Mouse (Mus musculus) right cerebral cortex, postnatal 14 days (tissue): ENCODE measurements around the gene Prdm16.
A peak's percentile ranks its signal among the peaks of the same experiment; 100 is the strongest.

Source experiments
- DNase-seq: peaks from one replicate; pipeline ENCODE4 v3.0.0; 2022

Prdm16 gene

DNA sequence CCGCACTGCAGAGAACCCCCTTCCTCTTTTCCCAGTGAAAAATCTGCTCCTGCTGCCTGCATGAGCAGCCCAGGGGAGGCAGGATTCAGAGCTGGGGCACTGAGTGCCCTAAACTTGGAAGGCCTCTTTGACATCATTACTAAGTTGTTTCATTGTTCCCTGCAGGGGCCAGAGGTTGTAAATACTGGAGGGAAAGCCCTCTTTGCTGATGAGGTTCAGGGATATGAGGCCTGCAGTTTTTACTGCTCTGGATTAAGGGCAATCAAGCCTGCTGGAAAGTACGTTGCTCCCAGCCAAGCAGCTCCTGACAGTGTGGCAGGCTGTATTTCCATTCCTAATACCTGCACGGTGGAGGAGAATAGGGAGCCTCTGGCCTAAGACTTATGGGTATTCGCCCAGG lies 221.8 kb downstream of the Prdm16 start:
- DNase-seq: no peak

DNA sequence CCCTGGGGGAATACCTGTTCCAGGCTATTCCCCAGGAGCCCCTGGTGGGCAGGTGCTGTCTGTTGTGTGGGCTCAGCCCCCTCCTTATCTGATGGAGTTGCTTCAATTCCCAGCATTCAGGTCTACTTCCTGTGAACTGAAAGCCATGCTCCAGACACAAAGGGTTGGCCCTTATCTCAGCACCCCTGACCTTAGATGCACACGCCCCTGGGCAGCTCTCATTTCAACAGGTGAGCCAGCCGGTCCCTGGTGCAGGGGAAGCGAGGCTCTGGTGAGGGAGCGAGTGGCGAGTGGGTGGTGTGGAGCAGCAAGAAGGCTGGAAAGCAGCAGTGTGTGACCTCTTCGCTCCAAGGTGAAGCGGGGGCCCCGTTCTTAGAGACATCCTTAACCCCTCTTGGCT lies 226.1 kb downstream of the Prdm16 start:
- DNase-seq: no peak

DNA sequence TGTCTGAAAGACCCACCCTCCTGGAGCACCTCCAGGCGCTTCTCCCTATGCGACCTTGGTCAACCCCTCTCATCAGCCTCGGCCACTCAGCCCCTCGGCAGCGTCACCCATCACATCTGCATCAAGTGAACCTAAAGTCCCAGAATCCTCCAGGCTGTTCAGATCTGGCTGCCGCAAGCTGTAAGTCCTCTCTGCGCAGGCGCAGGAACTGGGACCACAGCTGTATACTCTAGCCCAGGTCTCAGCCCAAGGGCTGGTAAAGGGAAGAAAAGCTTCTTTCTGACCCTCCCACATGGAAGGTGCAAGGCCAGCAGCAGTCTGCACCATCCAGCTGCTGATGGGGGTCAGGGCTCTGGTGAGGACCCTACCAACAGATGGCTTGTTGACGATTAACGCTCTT lies 226.8 kb downstream of the Prdm16 start:
- DNase-seq: peak; percentile 38

GRCm38 (mm10) chr4:154409237-154409721 lies 227.4 kb downstream of the Prdm16 start:
- DNase-seq: no peak

- DNase-seq: no peak
These were observed 233.7 kb downstream of the Prdm16 start for GRCm38 (mm10) chr4:154402948-154403347.

- DNase-seq: no peak
These were observed 234.4 kb downstream of the Prdm16 start for GRCm38 (mm10) chr4:154401982-154402932.

- DNase-seq: no peak
These were observed 235.3 kb downstream of the Prdm16 start for GRCm38 (mm10) chr4:154401379-154401778.

GRCm38 (mm10) chr4:154400256-154401171 lies 236.2 kb downstream of the Prdm16 start:
- no peak for DNase-seq

- DNase-seq: no peak
These were observed 237.0 kb downstream of the Prdm16 start for GRCm38 (mm10) chr4:154399634-154400033.

DNA sequence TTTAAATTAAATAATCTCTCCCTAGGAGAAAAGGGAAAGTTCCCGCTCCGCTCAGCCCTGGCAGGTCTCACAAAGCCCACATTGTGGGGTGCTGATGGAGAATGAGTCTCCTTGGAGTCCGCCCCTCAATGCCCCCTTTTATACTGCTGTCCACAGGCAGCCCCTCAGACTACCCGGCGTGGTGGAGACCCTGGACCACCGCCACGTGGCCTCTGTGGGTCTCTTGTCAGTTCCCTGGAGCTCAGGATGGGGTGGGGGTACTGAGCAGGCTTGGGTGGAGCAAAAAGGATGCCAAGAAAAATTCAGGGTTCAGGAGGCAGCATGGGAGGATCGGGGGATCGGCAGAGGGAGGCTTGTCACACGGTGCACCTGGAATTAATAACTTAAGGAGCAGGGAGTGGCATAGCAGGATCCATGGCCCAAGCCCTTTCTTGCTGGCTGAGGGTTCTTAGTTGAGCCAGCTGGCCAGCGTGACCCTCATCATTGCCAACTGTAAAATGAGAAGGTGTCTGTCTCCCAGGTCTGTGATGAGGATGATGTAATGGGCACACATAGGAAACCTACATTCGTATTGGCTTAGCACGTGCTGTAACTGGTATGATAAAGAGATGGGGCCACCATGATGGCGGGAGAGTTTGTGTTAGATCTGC lies 239.9 kb downstream of the Prdm16 start:
- DNase-seq: no peak

DNA sequence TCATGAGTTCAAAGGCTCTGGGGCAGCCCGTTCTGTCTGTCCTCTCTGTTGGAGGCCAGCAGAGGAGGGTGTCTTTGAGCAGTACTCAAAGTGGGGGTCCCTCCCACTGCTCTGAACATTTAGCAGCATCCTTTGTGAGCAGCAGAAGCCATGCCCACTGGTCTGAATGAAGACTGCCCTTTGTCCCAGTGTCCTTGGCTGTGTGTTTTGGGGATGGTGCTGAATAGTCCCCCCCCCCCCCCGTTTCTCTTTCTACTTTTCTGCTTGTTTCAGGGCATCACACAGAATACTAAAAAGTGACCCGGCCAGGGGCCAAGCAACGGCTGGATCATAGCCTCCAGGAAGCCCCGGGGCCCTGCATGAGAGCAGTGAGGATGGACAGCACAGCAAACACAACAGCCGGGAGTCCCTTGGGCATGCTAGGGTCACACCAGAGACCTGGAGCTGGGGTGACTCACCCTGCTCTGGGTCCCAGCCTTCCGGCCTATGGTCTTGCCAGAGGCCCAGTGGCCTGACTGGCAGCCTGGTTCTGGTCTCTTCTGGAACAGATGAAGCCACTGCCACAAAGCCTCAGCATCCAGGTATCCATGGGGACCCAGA lies 242.4 kb downstream of the Prdm16 start:
- no peak for DNase-seq

DNA sequence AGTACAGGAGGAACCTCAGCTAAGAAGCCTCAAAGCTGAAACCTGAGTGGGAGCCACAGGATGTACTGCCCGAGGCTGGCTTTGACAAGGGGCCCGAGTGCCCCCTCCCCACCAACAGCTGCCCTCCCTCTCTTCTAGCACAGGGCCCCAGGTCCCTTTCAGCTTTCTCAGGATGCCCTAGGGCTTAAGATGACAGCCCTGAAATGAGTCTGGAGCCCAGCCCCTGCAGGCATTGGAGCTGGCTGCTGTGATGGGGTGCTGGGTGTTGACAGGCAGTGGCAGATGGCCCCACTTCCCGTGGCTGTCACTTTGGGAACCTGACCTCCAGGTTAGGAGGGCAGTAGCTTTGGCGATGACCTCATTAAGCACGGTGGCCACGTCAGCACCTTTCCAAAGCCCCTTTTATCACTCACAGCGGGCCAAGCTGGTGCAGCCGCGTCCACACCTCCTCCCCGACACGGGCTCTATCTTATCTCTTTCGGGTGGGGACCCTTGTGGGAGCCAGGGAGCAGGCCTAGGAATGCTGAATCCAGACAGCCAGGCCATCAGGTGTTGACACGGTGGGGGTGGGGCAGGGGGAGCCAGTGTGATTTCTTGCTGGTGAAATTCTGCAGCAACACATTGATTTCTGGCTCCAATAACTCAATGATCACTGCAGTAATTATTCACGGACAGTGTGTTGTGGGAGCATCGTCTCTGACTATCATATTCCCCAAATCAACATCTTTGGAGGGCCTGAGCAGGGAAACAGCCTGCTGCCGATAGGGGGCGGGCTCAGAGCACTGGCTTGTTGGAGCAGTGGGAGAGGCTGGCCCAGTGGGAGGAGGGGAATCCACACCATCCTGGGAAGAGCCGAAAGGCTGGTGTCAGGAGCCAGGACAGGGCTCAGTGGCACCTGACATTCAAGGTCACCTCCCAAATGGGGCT lies 243.2 kb downstream of the Prdm16 start:
- DNase-seq: peak; percentile 60

DNA sequence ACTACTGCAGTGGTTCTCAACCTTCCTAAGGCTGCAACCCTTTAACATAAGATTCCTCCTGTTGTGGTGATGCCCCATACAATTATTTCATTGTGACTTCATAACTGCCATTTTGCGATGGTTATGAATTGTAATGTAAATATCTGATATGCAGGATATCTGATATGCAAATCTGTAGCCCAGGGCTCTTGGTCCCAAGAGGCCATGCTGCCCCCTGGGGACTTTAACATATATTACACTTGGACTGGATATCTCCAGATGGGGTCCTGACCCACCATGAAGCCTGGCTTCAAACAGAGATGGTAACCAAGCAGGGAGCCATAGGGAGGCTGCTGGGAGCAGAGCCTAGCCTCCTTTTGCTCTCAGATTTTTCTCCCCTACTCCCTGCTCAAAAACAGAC lies 244.0 kb downstream of the Prdm16 start:
- no peak for DNase-seq

DNA sequence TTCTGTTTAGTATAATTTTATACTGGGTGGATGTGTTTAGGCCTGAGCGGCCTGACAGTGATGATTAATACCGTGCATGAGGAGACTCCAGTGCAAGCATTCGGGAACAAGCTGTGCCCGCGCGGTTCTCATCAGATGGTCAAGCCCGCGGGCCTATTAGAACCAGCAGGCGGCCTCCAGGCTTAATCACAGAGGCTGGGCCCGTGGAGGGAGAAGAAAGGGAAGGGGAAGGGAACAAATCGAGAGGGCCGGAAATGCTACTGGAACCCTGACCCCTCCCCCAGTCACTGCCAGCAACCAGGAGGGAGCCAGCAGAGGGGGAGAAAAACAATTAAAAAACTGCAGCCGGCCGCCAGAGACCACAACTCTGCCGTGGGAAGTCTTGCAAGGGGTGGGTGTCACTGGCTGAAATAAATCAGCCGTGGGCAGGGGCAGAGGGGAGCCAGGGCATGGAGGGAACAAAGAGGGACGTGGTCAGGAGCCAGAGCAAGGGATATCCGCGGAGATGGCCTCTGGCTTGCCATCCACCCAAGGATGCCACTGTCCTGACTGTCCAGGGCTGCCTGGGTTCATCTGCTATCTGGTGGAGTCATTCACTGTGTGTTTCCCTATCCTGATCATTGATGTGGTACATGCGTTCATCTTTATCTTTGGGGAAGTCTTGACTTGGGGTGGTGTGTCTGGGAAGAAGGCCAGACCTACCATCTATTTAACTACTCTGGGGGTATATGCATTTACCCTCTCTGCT lies 246.2 kb downstream of the Prdm16 start:
- no peak for DNase-seq

- no peak for DNase-seq
These were observed 247.0 kb downstream of the Prdm16 start for GRCm38 (mm10) chr4:154389641-154390040.

GRCm38 (mm10) chr4:154386810-154387209 lies 249.9 kb downstream of the Prdm16 start:
- DNase-seq: no peak

DNA sequence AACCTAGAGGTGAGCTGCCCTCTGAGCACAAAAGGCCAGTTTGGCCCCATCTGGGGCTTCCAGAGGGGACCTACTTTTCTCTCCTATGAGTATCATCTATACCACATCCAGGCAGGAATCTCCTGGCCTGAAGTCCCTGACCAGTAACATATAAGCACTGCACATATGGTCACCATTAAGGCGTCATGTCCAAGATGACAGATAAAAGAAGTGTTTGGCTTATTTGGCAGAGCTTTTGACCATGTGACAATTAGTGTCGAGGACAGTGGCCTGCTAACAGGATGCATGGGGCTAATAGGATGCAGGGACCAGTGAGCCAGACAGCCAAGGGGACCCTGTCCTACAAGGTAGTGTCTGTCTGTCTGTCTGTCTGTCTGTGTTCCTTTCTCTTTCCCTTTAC lies 250.8 kb downstream of the Prdm16 start:
- DNase-seq: no peak

GRCm38 (mm10) chr4:154385208-154385607 lies 251.5 kb downstream of the Prdm16 start:
- no peak for DNase-seq

DNA sequence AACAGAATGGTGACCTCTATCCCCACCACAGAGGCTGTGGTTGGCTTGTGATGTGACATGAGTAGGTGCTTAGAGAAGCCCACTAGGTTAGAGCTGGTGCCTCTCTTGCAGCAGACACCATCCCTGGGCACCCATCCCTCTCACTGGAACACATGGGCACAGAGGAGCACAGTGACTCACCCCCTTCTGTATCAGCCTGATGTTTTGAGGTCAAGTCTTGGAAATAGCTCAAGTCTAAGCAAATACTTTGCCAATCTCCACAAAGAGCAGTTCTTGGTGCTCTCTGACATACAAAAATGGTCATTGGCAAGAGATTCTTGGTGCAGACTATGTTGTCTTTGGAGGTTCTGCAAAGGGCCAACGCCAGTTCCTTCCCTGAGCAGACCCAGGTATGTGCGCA lies 257.8 kb downstream of the Prdm16 start:
- no peak for DNase-seq

DNA sequence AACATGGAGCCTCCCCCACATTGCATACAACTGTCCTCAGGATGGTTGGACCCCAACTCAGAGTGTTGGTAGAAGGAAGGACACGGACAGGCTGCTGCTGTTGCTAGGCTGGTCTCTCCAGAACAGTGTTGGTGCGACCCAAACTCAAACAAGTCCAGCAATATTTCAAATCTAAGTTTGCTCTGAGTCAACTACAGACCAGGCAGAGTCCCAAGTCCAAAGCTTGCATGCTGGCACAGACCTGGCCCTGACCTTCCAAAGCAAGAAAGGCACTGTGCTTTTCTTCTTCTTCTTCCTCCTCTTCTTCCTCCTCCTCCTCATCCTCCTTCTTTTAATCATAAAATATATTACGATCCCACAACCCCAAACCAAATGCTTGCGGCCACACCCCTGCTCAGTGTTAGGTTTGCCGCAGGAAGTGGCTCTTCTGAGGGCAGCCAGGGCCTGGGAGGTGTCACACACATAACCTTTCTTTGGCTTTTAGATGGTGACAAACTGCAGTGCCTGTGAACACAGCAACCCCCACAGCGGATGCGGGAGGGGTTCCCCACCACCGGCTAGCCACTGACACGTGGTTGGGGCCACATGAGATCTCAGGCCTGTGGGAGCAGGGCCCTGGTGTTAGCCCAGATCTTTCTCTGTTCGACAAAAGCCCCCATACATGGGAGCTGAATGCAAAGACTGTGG lies 260.6 kb downstream of the Prdm16 start:
- no peak for DNase-seq
